Mouse (Mus musculus) hindbrain, embryonic 10.5 days (tissue): Measurements from ENCODE around the gene Sctr. TPM values are rescaled to one million over a fixed set of nuclear protein-coding genes. Genes with fewer than 3 reads are reported as not detected.

Experiments used
- DNase-seq: peaks from one replicate; pipeline ENCODE4 v3.0.0-alpha.2; 2017; ENCODE audit warnings: low spot score
- H3K27ac ChIP-seq: fragments of 300-500 bp; sonication (generic); 2 replicates; pipeline ENCODE4 v1.5.1; 2016; ENCODE audit warnings: mild to moderate bottlenecking, moderate library complexity
- H3K27me3 ChIP-seq: fragments of 300-500 bp; sonication (generic); 2 replicates; pipeline ENCODE4 v1.6.1; 2016; ENCODE audit warnings: mild to moderate bottlenecking; ENCODE audit not compliant: poor library complexity, insufficient read depth, severe bottlenecking
- H3K36me3 ChIP-seq: fragments of 300-500 bp; sonication (generic); 2 replicates; pipeline ENCODE4 v1.6.1; 2016; ENCODE audit warnings: mild to moderate bottlenecking, moderate library complexity
- H3K4me1 ChIP-seq: fragments of 300-500 bp; sonication (generic); replicated peaks from 2 replicates; pipeline ENCODE4 v1.6.1; 2016; ENCODE audit warnings: mild to moderate bottlenecking
- H3K4me3 ChIP-seq: fragments of 300-500 bp; sonication (generic); 2 replicates; pipeline ENCODE4 v1.5.1; 2016; ENCODE audit warnings: mild to moderate bottlenecking, moderate library complexity
- H3K9me3 ChIP-seq: fragments of 300-500 bp; sonication (generic); 2 replicates; pipeline ENCODE4 v1.6.1; 2016; ENCODE audit warnings: mild to moderate bottlenecking, moderate library complexity
- WGBS: fragments of 180-500 bp; shearing (Covaris S2); methylation state at CpG from one replicate; pipeline ENCODE4 v1.1.7; 2016; 5-methylcytosine and 5-hydroxymethylcytosine counted together
- polyA plus RNA-seq: library from polyadenylated mRNA; unstranded; fragments of >200 nt; fragmentation: Nextera tagmentation; extraction: Ambion mirVana; gene quantifications from 2 replicates; pipeline ENCODE4 v1.2.1, GENCODE M21; 2016

Sctr gene
- polyA plus RNA-seq, 1 experiment from 2014 or later: 0.61 TPM

DNA sequence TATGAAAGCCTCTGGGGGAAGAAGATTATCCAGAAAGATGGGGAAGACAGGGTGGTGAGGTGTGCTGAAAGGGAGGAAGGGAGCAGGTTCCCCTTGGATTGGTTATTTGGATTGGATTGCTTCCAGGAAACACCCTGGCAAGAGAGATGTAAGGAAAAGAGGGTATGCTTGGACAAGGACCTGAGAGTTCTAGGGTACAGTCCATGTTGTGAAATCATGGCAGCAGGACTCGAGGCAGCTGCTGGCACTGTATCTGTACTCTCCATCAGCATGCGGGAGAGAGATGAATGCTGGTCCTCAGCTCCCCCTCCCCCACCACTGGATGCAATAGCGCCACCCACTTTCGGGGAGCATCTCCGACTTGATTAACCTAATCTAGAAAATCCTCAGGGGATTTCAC lies 54.0 kb downstream of the Sctr start:
- Histone ChIP-seq H3K27me3 (no peaks in the 10 kb centered on the region), H3K4me3 (no peak overlapping the region), H3K27ac (no peak overlapping the region), H3K36me3 (no peaks in the 10 kb centered on the region), H3K4me1 (peaks cover 7% of the 10 kb centered on the region; the same call in 1 of the 2 replicates), H3K9me3 (no peaks in the 10 kb centered on the region)
- 82% methylated on average over 5 of the region's 5 CpGs for WGBS
- DNase-seq: no peak

DNA sequence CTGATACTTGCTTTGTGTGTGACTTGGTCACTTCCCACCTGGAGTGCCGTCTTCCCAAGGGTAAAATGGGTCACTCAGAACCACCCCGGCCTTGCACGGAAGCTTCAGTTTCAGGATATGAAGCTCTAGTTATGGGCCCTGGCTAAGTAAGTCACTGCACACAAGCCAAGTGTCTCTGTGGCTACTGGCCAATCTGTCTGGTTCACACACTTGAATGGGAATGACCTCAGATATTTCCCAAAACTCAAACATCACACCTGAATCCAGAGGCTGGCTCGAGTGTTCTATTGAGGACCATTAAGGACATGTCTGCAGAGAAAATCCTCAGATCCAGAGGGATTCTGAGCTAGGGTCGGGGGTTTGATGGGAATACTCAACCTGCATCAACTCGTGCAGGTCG lies 55.5 kb downstream of the Sctr start:
- 92% methylated on average over 7 of the region's 7 CpGs for WGBS
- H3K4me3 ChIP-seq: no peak overlapping the region
- H3K36me3 ChIP-seq: no peaks in the 10 kb centered on the region
- no peak overlapping the region for H3K27ac ChIP-seq
- no peaks in the 10 kb centered on the region for H3K9me3 ChIP-seq
- H3K27me3 ChIP-seq: no peaks in the 10 kb centered on the region
- peaks cover 7% of the 10 kb centered on the region; the same call in 1 of the 2 replicates for H3K4me1 ChIP-seq
- no peak for DNase-seq

DNA sequence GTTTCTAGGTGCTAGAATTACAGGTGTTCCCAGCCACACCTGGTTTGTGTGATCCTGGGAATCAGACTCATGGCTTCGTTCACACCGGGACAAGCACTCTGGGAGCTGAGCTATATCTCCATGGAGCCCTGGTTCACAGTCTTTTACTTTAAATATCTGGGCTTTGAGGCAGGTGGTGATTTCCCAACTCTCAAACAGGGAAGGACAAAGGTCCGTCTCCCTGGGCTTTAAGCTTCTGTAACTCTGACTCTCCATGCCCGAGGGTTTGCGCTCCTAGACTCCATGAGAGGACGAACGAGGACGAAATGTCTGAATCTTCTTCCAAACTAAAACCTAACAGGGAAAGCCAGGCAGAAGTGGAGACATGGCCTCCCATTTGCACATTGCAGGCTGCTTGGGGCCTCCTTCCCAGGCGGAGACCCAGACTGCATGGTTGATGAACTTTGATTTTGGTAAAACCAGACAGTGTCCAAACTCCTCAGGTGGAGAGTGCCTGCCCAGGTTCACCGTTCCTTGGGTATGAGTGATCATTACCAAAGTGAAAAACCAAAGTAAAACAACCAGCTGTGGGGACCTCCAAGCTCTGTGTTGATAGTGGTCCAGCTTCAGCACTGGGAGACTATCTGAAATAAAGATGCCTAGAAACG lies 57.5 kb downstream of the Sctr start:
- no peaks in the 10 kb centered on the region for H3K27me3 ChIP-seq
- 0 out of 2 replicates have a peak, but pooled peaks cover 5% of the 10 kb centered on the region for H3K4me1 ChIP-seq
- H3K27ac ChIP-seq: no peak overlapping the region
- no peak for DNase-seq
- no peaks in the 10 kb centered on the region for H3K9me3 ChIP-seq
- no peak overlapping the region for H3K4me3 ChIP-seq
- 90% methylated on average over 11 of the region's 11 CpGs for WGBS
- no peaks in the 10 kb centered on the region for H3K36me3 ChIP-seq

DNA sequence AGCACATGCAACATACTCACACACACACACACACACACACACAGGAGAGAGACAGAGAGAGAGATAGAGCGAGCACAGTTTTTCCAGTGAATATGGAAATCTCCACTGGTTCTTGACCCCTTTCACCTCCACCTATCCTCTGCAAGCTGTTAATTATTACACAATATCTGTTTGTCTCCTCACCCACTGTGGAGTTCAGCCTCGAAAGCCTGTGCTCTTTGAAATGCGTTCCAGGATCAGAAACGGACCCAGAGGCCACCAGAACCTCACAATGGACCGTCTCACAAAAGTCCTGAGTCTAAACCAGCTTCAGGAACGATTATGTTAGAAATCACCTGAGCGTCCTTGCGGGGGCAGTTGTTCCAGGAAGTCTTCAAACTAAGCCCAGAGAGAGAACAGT lies 59.5 kb downstream of the Sctr start:
- Histone ChIP-seq H3K27ac (no peak overlapping the region), H3K4me1 (0 out of 2 replicates have a peak, but pooled peaks cover 5% of the 10 kb centered on the region), H3K27me3 (peaks cover 2% of the 10 kb centered on the region), H3K9me3 (no peaks in the 10 kb centered on the region), H3K4me3 (no peak overlapping the region), H3K36me3 (no peaks in the 10 kb centered on the region)
- 89% methylated on average over 8 of the region's 8 CpGs for WGBS
- no peak for DNase-seq

DNA sequence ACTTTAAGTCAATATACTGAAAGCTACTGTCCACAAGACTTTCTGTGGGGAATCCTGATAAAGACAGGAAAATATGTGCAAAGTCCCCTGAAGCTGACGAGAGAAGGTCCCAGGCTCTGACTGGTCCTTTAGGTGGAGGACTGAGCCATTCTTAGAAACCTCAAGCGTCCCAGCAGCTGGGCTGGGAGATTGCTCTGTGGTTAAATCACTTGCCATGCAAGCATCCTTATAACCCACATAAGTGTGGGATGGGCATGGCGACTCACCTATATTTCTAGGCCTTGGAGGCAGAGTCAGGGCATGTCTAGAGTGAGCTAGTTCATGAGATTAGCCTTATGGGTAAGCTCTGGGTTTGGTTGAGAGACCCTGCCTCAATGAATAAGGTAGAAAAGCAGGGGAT lies 59.9 kb downstream of the Sctr start:
- no peak for DNase-seq
- Histone ChIP-seq H3K9me3 (no peaks in the 10 kb centered on the region), H3K27me3 (peaks cover 7% of the 10 kb centered on the region), H3K4me3 (no peak overlapping the region), H3K4me1 (0 out of 2 replicates have a peak, but pooled peaks cover 5% of the 10 kb centered on the region), H3K36me3 (no peaks in the 10 kb centered on the region), H3K27ac (no peak overlapping the region)
- WGBS: 81% methylated on average over 3 of the region's 3 CpGs

DNA sequence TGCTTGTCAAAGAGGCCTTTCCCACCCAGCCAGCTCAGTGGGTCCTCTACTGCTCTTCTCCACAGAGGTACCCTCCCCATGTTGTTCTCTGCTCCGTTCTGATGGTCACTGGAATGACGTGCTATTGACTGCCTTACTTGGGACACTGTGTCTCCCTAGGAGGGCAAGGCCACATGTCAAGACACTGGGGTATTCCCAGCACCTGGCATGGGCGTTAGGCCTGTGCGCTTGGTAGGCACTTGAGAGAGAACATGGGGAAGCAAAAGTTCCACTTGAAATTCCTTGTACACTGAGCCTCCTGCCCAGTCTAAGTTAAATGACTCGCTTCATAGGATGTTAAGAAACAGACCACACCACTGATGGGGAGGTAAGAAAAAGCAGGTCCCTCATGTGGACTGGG lies 62.4 kb downstream of the Sctr start:
- no peaks in the 10 kb centered on the region for H3K36me3 ChIP-seq
- no peak overlapping the region for H3K27ac ChIP-seq
- no peak overlapping the region for H3K4me3 ChIP-seq
- peaks cover 28% of the 10 kb centered on the region for H3K27me3 ChIP-seq
- 80% methylated on average over 5 of the region's 5 CpGs for whole genome bisulfite sequencing
- peaks cover 21% of the 10 kb centered on the region for H3K4me1 ChIP-seq
- no peak for DNase-seq
- no peaks in the 10 kb centered on the region for H3K9me3 ChIP-seq

DNA sequence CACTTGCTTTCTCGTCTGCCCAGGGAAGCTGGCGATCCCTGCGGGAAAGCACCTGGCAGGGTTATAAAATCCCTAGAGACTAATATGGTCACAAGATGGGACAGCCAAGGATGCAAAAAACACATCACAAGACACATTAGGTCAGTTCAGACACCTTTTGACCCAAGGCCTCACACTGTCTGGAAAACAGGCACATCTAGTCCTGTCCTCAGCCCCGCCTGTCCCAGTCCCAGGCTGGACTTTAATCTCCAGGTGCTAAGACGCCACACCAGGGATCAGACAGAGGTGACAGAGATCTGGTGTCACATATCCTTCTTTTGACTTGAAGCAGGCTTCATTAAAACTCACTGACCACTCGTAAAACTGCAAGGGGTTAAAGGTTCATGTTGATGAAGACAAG lies 63.5 kb downstream of the Sctr start:
- H3K36me3 ChIP-seq: no peaks in the 10 kb centered on the region
- peaks cover 39% of the 10 kb centered on the region for H3K27me3 ChIP-seq
- H3K27ac ChIP-seq: no peak overlapping the region
- no peak for DNase-seq
- no peaks in the 10 kb centered on the region for H3K9me3 ChIP-seq
- H3K4me1 ChIP-seq: peaks cover 31% of the 10 kb centered on the region
- H3K4me3 ChIP-seq: no peak overlapping the region
- WGBS: 67% methylated on average over 6 of the region's 6 CpGs

DNA sequence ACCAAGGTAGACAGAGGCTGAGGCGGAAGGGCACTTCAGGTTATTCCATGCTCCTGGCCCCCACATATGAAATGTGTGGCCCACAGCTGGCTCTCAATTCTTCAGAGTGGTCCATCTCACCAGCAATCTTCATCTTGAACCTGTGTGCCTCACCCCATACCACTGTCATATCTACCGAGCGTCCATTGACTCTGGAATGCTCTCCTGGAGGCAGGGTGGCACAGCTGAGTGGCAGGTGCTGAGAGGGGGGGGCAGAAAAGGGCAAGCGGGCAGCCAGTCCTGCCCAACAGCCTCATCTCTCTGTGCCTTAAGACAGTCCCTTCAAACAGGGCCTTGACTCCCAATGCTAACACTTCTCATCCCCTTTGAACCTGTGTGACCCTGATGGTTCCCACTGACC lies 64.4 kb downstream of the Sctr start:
- DNase-seq: no peak
- Histone ChIP-seq H3K27ac (no peak overlapping the region), H3K9me3 (no peaks in the 10 kb centered on the region), H3K4me1 (peaks cover 31% of the 10 kb centered on the region), H3K27me3 (peaks cover 49% of the 10 kb centered on the region), H3K36me3 (no peaks in the 10 kb centered on the region), H3K4me3 (no peak overlapping the region)
- 90% methylated on average over 4 of the region's 4 CpGs for WGBS

DNA sequence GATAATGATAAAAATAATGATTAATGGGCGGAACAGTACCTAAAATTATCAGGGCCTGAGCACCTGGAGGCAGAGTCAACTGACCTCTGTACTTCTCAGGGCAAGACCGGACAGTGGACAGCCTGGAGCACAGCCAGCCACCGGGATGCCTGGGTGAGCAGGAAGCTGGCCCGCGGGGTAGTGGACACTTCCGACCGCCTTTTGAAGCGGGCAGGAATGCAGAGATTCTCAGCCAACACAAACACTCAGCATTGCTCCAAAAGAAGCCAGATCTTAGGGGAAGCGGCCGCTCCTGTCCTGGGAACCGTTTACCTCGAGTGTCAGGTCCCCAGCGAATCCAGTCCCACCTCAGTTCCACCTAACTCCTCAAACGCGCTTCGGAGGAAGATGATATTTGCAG lies 66.2 kb downstream of the Sctr start:
- Histone ChIP-seq H3K9me3 (no peaks in the 10 kb centered on the region), H3K4me1 (peaks cover 37% of the 10 kb centered on the region), H3K27ac (no peak overlapping the region; the same call in 1 of the 2 replicates), H3K27me3 (peaks cover 55% of the 10 kb centered on the region), H3K4me3 (peak overlapping the region; percentile 52), H3K36me3 (no peaks in the 10 kb centered on the region)
- 17% methylated on average over 16 of the region's 16 CpGs for WGBS
- peak; percentile 39 for DNase-seq

DNA sequence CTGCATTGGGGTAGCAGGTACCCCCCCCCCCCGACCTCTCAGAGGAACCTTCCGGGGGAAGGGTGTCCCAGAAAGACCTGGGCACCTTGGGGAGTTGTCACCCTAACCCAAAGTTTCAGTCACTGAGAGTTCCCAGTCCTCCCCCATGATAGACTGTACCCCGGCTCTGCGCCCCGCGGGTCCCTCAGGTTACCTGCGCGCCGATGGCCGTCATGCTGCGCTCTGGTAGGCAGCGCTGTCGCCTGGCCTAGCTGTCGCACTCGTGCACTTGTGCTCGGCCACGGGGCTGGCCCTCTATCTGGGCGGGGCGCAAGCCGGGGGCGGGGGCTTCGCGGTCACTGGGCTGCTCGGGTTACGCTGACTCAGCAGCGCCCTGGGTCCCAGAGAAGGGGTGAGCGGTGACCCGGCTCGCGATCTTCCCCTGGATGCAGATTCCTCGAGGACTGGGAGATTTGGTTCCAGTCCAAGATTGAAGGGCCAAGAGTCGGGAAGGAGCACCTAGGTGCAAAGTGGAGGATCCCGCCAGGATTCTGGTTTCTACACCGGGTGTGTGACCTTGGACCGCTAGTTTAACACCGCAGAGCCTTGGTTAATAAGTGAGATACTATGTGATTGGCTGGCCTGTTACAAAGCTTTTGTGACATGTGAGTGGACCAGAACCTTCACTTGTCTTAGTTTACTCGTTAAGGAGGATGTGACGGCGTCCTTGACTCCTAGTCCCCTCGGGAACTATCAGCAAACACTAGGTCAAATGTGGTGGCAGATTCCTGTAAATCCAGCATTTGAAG lies 67.0 kb downstream of the Sctr start, which contains the start of gene Tmem37:
TSS of gene Tmem37 (minus strand) at position 556 of the 788 bp plus-strand sequence.
- Histone ChIP-seq H3K4me3 (peak within 1 kb of the TSS; percentile 52), H3K27ac (peak within 1 kb of the TSS; percentile 63), H3K27me3 (peaks cover 55% of the 10 kb centered on the region), H3K9me3 (no peaks in the 10 kb centered on the region), H3K36me3 (no peaks in the 10 kb centered on the region), H3K4me1 (peaks cover 42% of the 10 kb centered on the region)
- peak; percentile 86 for DNase-seq
- WGBS: under 1% methylated on average over 40 of the region's 40 CpGs

DNA sequence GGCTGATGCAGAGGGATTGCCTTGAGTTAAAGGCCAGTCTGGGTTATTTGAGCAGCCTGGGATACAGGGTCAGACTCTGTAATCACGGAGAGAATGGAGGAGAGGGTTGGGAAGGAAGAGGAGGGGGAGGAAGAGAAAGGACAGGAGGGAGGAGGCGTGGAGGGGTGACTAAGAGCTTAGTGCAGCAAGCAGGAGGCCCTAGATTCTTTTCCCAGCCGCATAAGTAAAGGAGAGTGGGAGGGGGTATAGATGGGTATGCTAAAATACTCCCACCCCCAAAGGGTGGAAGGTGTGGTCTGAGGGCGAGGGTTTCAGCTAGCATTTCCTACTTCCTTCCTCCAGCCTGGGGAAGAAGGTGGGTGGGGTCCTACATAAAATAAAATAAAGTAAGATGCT lies 67.6 kb downstream of the Sctr start:
- no peaks in the 10 kb centered on the region for H3K9me3 ChIP-seq
- 11% methylated on average over 4 of the region's 4 CpGs for WGBS
- no peaks in the 10 kb centered on the region for H3K36me3 ChIP-seq
- H3K4me3 ChIP-seq: peak overlapping the region; percentile 52
- H3K27ac ChIP-seq: no peak overlapping the region
- peaks cover 55% of the 10 kb centered on the region for H3K27me3 ChIP-seq
- no peak for DNase-seq
- H3K4me1 ChIP-seq: peaks cover 37% of the 10 kb centered on the region

DNA sequence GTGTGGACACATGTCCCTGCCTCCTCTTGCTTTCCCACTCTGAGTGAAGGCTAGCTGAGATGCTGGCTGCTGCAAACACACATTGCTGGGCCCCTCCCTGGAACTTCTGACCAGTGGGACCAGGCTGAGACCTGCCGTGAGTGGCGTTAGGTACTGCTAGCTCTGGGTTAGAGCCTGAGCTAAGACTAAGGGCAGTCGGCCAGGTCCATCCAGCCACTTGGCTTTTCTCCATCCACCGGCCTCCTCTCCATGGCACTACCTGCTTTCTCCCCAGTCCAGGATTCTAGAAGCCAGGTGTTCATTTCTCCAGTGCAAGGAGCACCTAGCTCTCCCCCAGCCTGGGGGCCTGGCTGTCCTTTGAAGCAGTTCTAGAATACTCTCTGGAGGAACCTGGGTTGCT lies 68.2 kb downstream of the Sctr start:
- Histone ChIP-seq H3K27ac (no peak overlapping the region), H3K9me3 (no peaks in the 10 kb centered on the region), H3K4me1 (peaks cover 37% of the 10 kb centered on the region), H3K36me3 (no peaks in the 10 kb centered on the region), H3K27me3 (peaks cover 55% of the 10 kb centered on the region), H3K4me3 (no peak overlapping the region)
- DNase-seq: no peak
- WGBS: 75% methylated on average over 4 of the region's 4 CpGs

DNA sequence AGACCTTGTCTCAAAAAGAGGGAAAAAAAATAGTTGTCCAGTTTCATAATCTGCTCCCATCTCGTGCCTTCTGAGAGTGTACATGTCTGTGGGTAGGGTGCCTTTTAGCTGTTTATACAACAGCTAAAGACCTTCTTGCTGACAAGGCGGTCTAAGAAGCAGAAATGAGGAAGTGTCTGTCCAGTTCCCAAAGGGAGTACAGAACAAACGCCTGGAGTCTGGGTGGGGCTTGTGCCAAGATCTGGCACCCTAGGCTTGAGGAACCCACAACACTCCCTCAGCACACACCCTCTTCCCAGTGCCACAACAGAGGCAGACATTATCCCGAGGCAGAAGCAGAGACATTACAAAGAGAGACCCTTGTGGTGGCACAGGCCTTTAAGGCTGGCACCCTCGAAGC lies 68.8 kb downstream of the Sctr start:
- DNase-seq: no peak
- Histone ChIP-seq H3K27ac (no peak overlapping the region), H3K27me3 (peaks cover 55% of the 10 kb centered on the region), H3K4me1 (peaks cover 37% of the 10 kb centered on the region), H3K4me3 (no peak overlapping the region), H3K36me3 (no peaks in the 10 kb centered on the region), H3K9me3 (no peaks in the 10 kb centered on the region)
- 85% methylated on average over 5 of the region's 5 CpGs for WGBS
